Mouse (Mus musculus): ENCODE measurements around the gene Myl9. TPM values are rescaled to one million over a fixed set of nuclear protein-coding genes. Genes with fewer than 3 reads are reported as not detected.

Myl9 gene
- 100 to 1,000 TPM in 1 of 2 experiments, 10 to 100 TPM in 1; 97.9 to 115 TPM for total RNA-seq (2021)

- intact Hi-C loops (cut with DNase I), result no loop called here
- DNase-seq, result peak; percentile 54
These were observed at the start of gene Myl9 for GRCm38 (mm10) chr2:156774738-156775454. Gene Myl9 (plus strand): TSS chr2:156775420.

DNA sequence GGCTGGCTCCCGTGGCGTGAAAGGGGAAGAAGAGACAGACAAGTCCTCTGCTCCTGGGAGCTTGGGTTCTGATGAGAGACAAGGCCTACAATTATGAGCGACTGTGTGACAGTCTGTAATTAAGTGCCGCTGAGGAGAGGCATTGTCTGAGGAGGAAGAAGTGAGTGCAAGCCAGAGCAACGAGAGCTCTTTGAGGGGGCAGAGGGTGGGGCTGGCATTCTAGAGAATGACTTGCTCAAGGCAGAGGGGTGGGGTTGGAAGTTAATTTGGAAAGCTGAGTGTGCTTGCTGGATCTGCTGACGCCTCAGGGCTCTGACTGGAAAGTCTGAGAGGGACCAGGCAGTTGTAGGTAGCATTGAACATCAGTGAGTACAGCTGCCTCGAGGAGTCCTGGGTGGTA lies 48.9 kb upstream of the Myl9 start:
- intact Hi-C loops (cut with DNase I), result no loop called here
- no peak for DNase-seq

- peak in 1 of 2 experiments; percentile 34 for DNase-seq
- intact Hi-C loops (cut with DNase I), result no loop called here
These were observed 48.3 kb upstream of the Myl9 start for GRCm38 (mm10) chr2:156726878-156727277.

DNA sequence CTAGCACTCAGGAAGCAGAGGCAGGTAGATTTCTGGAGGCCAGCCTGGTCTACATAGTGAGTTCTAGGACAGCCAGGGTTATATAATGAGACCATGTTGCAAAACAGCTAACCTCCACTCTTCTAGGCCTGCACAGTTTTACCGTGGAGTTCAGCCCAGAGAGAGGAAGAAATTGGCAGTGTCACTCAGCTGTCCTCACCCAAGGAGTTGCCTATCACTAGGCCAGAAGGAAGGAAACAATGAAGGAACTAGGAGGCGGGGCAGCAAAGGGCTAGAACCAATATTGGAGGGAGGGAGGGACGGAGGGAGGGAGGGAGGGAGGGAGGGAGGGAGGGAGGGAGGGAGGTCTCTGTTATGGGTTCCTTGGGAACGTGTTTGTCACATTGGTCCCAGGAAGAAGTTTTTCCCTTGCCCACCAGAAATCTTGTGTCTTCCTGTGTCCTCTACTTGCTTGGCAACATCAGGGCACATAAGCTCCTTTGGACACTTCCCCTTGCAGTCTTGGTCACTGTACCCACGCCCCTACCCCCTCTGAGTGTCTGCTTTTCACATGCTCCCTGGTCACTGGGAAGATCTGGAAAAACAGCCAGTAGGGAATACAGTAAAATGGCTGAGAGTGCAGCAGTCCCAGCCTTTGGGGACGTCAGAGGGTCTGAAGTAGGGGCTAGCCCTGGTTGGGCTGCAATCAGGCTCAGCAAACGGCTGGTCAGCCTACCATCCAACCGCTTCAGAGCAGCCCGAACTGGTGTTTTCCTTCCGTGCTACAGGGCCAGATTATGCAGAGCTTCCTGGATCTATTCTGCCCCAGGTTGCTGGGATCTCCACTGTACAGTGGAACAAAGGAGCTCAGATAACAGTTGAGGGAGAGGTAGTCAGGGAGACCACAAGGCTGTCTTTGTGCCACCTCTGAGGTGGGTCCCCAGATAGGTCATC lies 45.4 kb upstream of the Myl9 start:
- intact Hi-C loops (cut with DNase I), result loop anchor here (5.0 kb wide), 1 partner anchor 127 kb away; the partner anchor contains the start of gene 4930518I15Rik
- DNase-seq, result no peak

GRCm38 (mm10) chr2:156730501-156730921 lies 44.7 kb upstream of the Myl9 start:
- intact Hi-C loops (cut with DNase I), result loop anchor here (5.0 kb wide), 1 partner anchor 127 kb away; the partner anchor contains the start of gene 4930518I15Rik
- peak; percentile 35 to 45 for DNase-seq

- intact Hi-C loops (cut with DNase I), result loop anchor here (5.0 kb wide), 1 partner anchor 126 kb away; the partner anchor contains the start of gene 4930518I15Rik
- DNase-seq, result no peak
These were observed 43.6 kb upstream of the Myl9 start for GRCm38 (mm10) chr2:156731592-156731991.

GRCm38 (mm10) chr2:156732109-156732508 lies 43.1 kb upstream of the Myl9 start:
- DNase-seq, result peak; percentile 70 to 75
- intact Hi-C loops (cut with DNase I), result loop anchor here (5.0 kb wide), 1 partner anchor 125 kb away; the partner anchor contains the start of gene 4930518I15Rik

- DNase-seq, result no peak
- intact Hi-C loops (cut with DNase I), result no loop called here
These were observed 39.4 kb upstream of the Myl9 start for GRCm38 (mm10) chr2:156735761-156736335.

GRCm38 (mm10) chr2:156736846-156737245 lies 38.4 kb upstream of the Myl9 start:
- intact Hi-C loops (cut with DNase I), result no loop called here

DNA sequence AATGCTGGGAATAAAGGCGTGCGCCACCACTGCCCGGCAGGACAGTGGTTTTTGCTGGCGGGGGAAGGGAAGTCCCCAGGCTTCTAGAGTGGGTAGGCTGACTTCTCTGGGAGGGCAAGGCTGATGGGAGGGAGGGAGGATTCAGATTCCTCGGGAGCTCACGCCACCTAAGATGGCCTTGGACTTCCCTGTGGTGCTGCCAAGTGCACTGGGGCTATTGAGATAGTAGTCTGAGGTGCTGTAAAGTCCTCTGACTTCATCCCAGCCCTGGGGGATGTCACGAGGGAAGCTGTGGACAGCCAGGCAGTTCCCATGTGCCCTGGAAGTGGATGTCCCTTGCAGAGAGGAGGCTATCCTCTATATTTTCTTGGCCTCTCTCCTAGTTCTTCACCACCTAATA lies 37.2 kb upstream of the Myl9 start:
- DNase-seq, result no peak
- intact Hi-C loops (cut with DNase I), result no loop called here

More at GRCm38 (mm10) chr2:156736846-156737245, 38.4 kb upstream of the Myl9 start:
- DNase-seq, result no peak

- intact Hi-C loops (cut with DNase I), result no loop called here
- no peak for DNase-seq
These were observed 34.0 kb upstream of the Myl9 start for GRCm38 (mm10) chr2:156741265-156741664.

DNA sequence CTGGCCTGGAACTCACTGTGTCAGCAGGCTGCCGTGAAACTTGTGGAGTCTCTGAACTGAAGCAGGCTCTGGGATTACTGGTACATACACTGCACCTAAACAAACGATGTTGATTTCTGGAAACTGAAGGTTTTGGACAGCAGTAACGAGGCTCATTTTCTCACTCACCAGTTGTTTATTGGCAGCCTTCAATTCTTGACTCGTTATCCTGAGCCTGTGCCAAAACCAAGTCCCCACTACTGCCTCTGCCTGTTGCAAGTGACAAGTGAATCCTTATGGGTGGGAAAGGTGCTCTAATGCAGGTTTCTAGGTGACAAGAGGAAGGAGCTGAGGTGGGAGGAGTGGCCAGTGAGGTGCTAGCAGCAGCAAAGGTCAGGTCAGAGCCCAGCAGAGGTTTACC lies 33.2 kb upstream of the Myl9 start:
- no peak for DNase-seq

GRCm38 (mm10) chr2:156743248-156743647 lies 32.0 kb upstream of the Myl9 start:
- no peak for DNase-seq
- intact Hi-C loops (cut with DNase I), result no loop called here

More for the DNA sequence above, 33.2 kb upstream of the Myl9 start:
- intact Hi-C loops (cut with DNase I), result no loop called here

DNA sequence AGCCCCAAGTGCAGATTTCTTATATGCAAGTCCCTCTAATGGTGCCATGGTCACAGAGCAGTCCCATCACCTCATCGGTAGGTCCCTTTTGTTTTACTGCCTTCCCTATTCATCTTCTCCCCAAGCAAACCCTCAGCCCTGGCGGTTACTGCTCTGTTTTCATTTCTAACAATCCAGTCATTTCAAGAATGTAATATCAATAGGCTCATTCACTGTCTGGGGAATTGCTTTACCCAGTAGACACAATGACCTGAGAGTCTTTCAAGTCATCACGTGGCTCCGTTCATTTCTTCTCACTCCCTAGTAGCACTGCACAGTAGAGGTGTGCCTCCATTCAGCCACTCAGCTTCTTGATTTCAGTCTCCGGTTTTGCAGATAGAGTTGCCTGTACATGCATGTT lies 30.8 kb upstream of the Myl9 start:
- DNase-seq, result no peak
- intact Hi-C loops (cut with DNase I), result no loop called here

GRCm38 (mm10) chr2:156747315-156747714 lies 27.9 kb upstream of the Myl9 start:
- intact Hi-C loops (cut with DNase I), result no loop called here
- no peak for DNase-seq

GRCm38 (mm10) chr2:156749687-156750086 lies 25.5 kb upstream of the Myl9 start:
- intact Hi-C loops (cut with DNase I), result no loop called here
- no peak for DNase-seq

DNA sequence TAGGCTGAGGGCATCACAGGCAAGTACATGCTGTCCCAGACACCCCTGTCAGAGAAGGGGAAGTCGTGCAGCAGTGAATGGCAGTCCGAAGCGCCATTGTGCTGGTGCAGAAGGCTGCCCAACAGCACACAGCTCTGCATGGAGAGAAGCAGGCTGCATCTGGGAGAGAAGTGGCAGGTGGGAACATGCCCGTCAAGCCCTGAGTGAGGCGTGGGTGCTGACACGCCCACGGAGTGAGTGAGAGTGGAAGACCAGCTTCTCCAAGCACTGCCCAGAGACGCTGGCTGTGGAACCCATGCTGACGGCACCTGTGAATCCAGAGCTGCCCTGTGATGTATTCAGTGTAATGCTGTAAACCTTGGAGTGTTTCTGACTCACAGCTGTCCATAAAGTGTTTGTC lies 18.3 kb upstream of the Myl9 start:
- intact Hi-C loops (cut with DNase I), result no loop called here
- no peak for DNase-seq

DNA sequence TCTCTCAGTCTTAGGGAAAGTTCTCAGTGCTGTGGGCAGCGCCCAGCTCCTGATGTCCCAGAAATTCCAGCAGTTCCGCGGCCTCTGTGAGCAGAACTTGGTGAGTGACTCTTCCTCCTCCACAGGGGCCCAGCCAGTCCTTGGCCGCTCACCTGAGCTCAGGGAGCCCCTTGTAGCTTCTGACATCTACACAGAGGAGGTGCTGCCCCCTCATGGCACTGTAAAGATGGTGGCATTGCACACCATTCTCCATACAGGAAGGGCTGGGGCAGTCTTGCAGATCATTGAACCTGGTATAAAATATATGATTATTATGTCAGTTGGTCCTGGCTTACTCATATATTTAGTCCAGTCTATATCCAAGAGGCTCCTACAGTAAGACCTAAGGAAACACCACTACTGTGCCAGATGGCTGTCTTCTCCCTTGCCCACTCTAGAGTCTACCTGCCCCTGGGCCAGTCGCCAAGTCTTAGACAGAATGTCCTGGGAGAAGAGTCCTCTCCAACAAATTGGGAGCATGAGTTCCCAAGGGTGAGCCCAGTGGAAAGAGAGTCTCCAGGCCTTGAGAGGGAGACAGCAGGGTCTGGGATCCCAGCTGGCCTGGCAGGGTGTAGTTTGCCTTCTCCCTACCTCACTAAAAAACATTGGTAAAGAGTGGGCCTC lies 14.2 kb upstream of the Myl9 start:
- intact Hi-C loops (cut with DNase I), result no loop called here
- DNase-seq, result no peak

DNA sequence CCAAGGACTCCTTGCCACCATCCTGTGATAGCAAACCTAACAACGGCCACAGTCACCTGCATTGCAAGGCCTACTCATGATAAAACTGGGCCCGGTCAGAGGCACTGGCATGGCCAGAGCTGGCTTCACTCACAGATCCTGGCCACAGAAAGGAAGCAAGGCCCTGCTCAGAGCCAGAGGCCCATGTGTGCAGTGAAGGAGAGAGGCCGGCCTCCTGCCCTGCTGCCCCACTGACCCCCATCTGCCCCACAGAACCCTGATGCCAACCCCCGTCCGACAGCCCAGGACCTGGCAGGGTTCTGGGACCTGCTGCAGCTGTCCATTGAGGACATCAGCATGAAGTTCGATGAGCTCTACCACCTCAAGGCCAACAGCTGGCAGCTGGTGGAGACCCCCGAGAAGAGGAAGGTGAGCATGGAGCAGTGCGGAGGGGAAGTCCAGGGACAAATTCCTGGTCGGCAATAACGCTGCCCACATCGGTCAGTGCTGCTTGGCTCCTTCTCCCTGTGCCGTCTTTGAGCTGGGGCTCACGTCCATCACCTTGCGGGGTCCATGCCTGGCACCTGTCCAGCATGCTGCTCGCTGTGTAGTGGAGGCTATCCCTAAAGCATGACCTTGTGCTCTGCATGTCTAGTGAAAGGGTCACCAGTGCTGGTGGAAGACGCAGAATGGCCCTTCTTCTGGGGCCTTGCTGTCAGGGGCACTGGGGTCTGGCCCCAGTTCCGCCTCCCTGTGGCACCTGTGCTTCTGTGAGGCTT lies 13.5 kb upstream of the Myl9 start:
- no peak for DNase-seq
- intact Hi-C loops (cut with DNase I), result no loop called here

DNA sequence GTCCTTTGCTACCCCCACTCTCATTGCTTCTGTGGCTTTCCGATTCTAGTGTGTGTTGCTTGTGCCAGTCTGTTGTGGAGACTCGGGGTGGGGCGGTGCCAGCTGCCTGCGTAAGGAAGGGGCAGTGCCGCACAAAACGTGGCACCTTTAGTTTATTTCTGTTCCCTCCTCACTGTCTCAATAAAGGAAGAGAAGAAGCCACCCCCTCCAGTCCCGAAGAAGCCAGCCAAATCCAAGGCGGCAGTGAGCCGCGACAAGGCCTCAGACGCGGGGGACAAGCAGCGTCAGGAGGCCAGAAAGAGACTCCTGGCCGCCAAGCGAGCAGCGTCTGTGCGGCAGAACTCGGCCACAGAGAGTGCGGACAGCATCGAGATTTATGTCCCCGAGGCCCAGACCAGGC lies 12.7 kb upstream of the Myl9 start:
- DNase-seq, result no peak
- intact Hi-C loops (cut with DNase I), result no loop called here

Data from heart, postnatal 36 days (tissue).